Mouse (Mus musculus): ENCODE measurements around the gene Pmf1.

Pmf1 gene

GRCm38 (mm10) chr3:88354396-88355165 lies 55.5 kb downstream of the Pmf1 start:
- DNase-seq (ENCODE audit: low read depth), result no peak

- no peak for DNase-seq (ENCODE audit: low read depth)
Measured at GRCm38 (mm10) chr3:88352907-88353306, 57.2 kb downstream of the Pmf1 start.

GRCm38 (mm10) chr3:88350732-88351131 lies 59.4 kb downstream of the Pmf1 start:
- DNase-seq (ENCODE audit: low read depth), result no peak
